Mouse (Mus musculus): ENCODE measurements around the gene Chrm4. TPM values are rescaled to one million over a fixed set of nuclear protein-coding genes. Genes with fewer than 3 reads are reported as not detected.

The Chrm4 gene
- total and polyA plus RNA-seq, 2 experiments from 2014 or later, result 0.75 to 4.4 TPM

GRCm38 (mm10) chr2:91927826-91928533 lies 931 bp downstream of the Chrm4 start:
- DNase-seq (ENCODE audit: low spot score) (peak; percentile 72), ATAC-seq (no peak)
- Histone ChIP-seq H3K36me3 (ENCODE audit: insufficient read depth, low read length) (no peaks in the 10 kb centered on the region), H3K4me1 (ENCODE audit: insufficient read depth, low read length) (peaks cover 8% of the 10 kb centered on the region; the same call in 1 of the 2 replicates), H3K4me3 (ENCODE audit: low read length) (no peak overlapping the region), H3K4me2 (ENCODE audit: low read depth, low read length) (0 out of 2 replicates have a peak overlapping the region, but pooled peaks have one; percentile 6), H3K9me3 (ENCODE audit: low read length) (no peaks in the 10 kb centered on the region), H3K27me3 (ENCODE audit: insufficient read depth, low read length) (peaks cover 6% of the 10 kb centered on the region; the same call in 1 of the 2 replicates), H3K27ac (no peak overlapping the region), H3K9ac (replicated peaks; ENCODE audit: low read length) (no peak overlapping the region)
- peak; percentile 69 for TF ChIP-seq CTCF (IDR thresholded peaks at IDR 0.05; ENCODE audit: low read depth)
- 49% methylated on average over 34 of the region's 34 CpGs for WGBS

- H3K36me3 ChIP-seq (ENCODE audit: insufficient read depth, low read length), result no peaks in the 10 kb centered on the region
- H3K27me3 ChIP-seq (ENCODE audit: insufficient read depth, low read length), result peaks cover 3% of the 10 kb centered on the region; the same call in 1 of the 2 replicates
- H3K4me2 ChIP-seq (ENCODE audit: low read depth, low read length), result no peak overlapping the region
- WGBS, result 75% methylated on average over 23 of the region's 23 CpGs
- no peak for TF ChIP-seq CTCF (IDR thresholded peaks at IDR 0.05; ENCODE audit: low read depth)
- ATAC-seq (no peak), DNase-seq (ENCODE audit: low spot score) (no peak)
- H3K9me3 ChIP-seq (ENCODE audit: low read length), result no peaks in the 10 kb centered on the region
- no peak overlapping the region for H3K9ac ChIP-seq (replicated peaks; ENCODE audit: low read length)
- no peak overlapping the region for H3K27ac ChIP-seq
- no peak overlapping the region for H3K4me3 ChIP-seq (ENCODE audit: low read length)
- peaks cover 8% of the 10 kb centered on the region; the same call in 1 of the 2 replicates for H3K4me1 ChIP-seq (ENCODE audit: insufficient read depth, low read length)
Observed at GRCm38 (mm10) chr2:91928534-91929350, 1.7 kb downstream of the Chrm4 start.

DNA sequence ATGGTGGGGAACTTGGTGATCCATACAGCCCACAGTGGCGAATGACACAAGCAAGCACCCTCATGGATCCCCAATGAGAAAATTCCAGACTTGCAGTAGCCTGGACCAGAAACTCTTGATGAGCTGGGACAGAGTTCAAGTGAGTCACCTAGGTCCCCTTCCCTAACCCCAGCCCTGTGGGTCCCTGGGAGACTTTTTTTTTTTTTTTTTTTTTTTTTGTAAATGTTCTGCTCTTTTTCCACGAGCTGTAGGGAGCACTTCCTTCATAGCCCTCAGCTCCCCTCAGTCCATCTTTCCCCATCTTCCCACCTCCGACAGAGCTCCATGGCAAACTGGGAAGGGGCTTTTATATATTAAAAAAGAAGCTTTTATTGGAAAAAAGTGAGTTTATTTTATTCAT lies 2.4 kb downstream of the Chrm4 start:
- 0 out of 2 replicates have a peak, but pooled peaks cover 4% of the 10 kb centered on the region for H3K36me3 ChIP-seq (ENCODE audit: insufficient read depth, low read length)
- no peak overlapping the region for H3K9ac ChIP-seq (replicated peaks; ENCODE audit: low read length)
- DNase-seq (ENCODE audit: low spot score) (no peak), ATAC-seq (no peak)
- no peak for TF ChIP-seq CTCF (IDR thresholded peaks at IDR 0.05; ENCODE audit: low read depth)
- H3K4me3 ChIP-seq (ENCODE audit: low read length), result peak overlapping the region; percentile 48; the same call in 1 of the 2 replicates
- 40% methylated on average over 3 of the region's 3 CpGs for WGBS
- peaks cover 3% of the 10 kb centered on the region; the same call in 1 of the 2 replicates for H3K27me3 ChIP-seq (ENCODE audit: insufficient read depth, low read length)
- H3K4me1 ChIP-seq (ENCODE audit: insufficient read depth, low read length), result peaks cover 8% of the 10 kb centered on the region; the same call in 1 of the 2 replicates
- H3K9me3 ChIP-seq (ENCODE audit: low read length), result no peaks in the 10 kb centered on the region
- H3K4me2 ChIP-seq (ENCODE audit: low read depth, low read length), result no peak overlapping the region; the same call in 1 of the 2 replicates
- no peak overlapping the region for H3K27ac ChIP-seq

- Histone ChIP-seq H3K27me3 (ENCODE audit: insufficient read depth, low read length) (no peaks in the 10 kb centered on the region), H3K36me3 (ENCODE audit: insufficient read depth, low read length) (0 out of 2 replicates have a peak, but pooled peaks cover 8% of the 10 kb centered on the region), H3K4me1 (ENCODE audit: insufficient read depth, low read length) (peaks cover 8% of the 10 kb centered on the region; the same call in 1 of the 2 replicates), H3K9me3 (ENCODE audit: low read length) (no peaks in the 10 kb centered on the region), H3K4me3 (ENCODE audit: low read length) (peak overlapping the region; percentile 48), H3K27ac (no peak overlapping the region), H3K4me2 (ENCODE audit: low read depth, low read length) (peak overlapping the region; percentile 69), H3K9ac (replicated peaks; ENCODE audit: low read length) (no peak overlapping the region)
- DNase-seq (ENCODE audit: low spot score) (peak; percentile 91), ATAC-seq (0 out of 2 replicates have a peak, but pooled peaks have one; percentile 34)
- peak; percentile 85 for TF ChIP-seq CTCF (IDR thresholded peaks at IDR 0.05; ENCODE audit: low read depth)
- 8% methylated on average over 12 of the region's 12 CpGs for WGBS
Observed at GRCm38 (mm10) chr2:91929936-91930335, 2.9 kb downstream of the Chrm4 start.

- DNase-seq (ENCODE audit: low spot score), result peak; percentile 30
- Histone ChIP-seq H3K27me3 (ENCODE audit: insufficient read depth, low read length) (no peaks in the 10 kb centered on the region), H3K4me2 (ENCODE audit: low read depth, low read length) (peak overlapping the region; percentile 69), H3K9me3 (ENCODE audit: low read length) (no peaks in the 10 kb centered on the region), H3K4me3 (ENCODE audit: low read length) (peak overlapping the region; percentile 48), H3K4me1 (ENCODE audit: insufficient read depth, low read length) (peaks cover 8% of the 10 kb centered on the region; the same call in 1 of the 2 replicates), H3K36me3 (ENCODE audit: insufficient read depth, low read length) (0 out of 2 replicates have a peak, but pooled peaks cover 10% of the 10 kb centered on the region), H3K27ac (peak overlapping the region; percentile 77; the same call in 1 of the 2 replicates), H3K9ac (replicated peaks; ENCODE audit: low read length) (peak overlapping the region; percentile 74)
- ATAC-seq, result no peak
- TF ChIP-seq CTCF (IDR thresholded peaks at IDR 0.05; ENCODE audit: low read depth), result no peak
- WGBS, result 8% methylated on average over 23 of the region's 23 CpGs
Observed at GRCm38 (mm10) chr2:91930761-91931291, 3.8 kb downstream of the Chrm4 start.
